Mouse (Mus musculus) Patski (cell line): ENCODE data around the gene Tmem92. TPM values are rescaled to one million over a fixed set of nuclear protein-coding genes. Genes with fewer than 3 reads are reported as not detected.

Source experiments
- ATAC-seq: fragments of 100-300 bp; one replicate; pipeline ENCODE4 v1.8.0; 2021
- CTCF ChIA-PET: fragments of 350-600 bp; sonication (Branson Sonifier 250); formaldehyde crosslinking; loops from one replicate; lab custom pipeline; 2022; ENCODE audit warnings: inconsistent platforms; lab: Charles Lee
- POLR2A ChIA-PET: fragments of 350-600 bp; sonication (Branson Sonifier 250); formaldehyde crosslinking; loops from one replicate; lab custom pipeline; 2022; ENCODE audit warnings: antibody characterized with exemption, inconsistent platforms; lab: Charles Lee
- DNase-seq: peaks from one replicate; pipeline ENCODE4 v3.0.0-alpha.2; 2011; ENCODE audit warnings: low read depth, low spot score
- H3K27me3 ChIP-seq: fragments of 371-371 bp; one replicate; pipeline ENCODE4 v1.5.1; 2021
- CTCF ChIP-seq: fragments of 100-300 bp; IDR thresholded peaks from one replicate; pipeline ENCODE4 v1.5.1; 2021
- in situ Hi-C: fragments of 300-500 bp; cut with MboI; formaldehyde crosslinking; loops from 3 replicates; pipeline ENCODE4 v1.11.1; 2018; ENCODE audit warnings: low pct_unique_long_range_greater_than_20kb, mixed read lengths
- polyA plus RNA-seq: library from polyadenylated mRNA; unstranded; gene quantifications from one replicate; pipeline ENCODE4 v1.2.3, GENCODE M21; 2021

Gene Tmem92
- polyA plus RNA-seq, 1 experiment from 2014 or later, result not detected

GRCm38 (mm10) chr11:94762775-94763174, 19.7 kb downstream of the Tmem92 start:
- DNase-seq (no peak), ATAC-seq (no peak)
- in situ Hi-C loops, result no loop called here
- CTCF ChIA-PET, result no interaction called here
- no peaks in the 10 kb centered on the region for H3K27me3 ChIP-seq
- POLR2A ChIA-PET, result no interaction called here
- no peak for TF ChIP-seq CTCF

GRCm38 (mm10) chr11:94762281-94762680, 20.2 kb downstream of the Tmem92 start:
- ATAC-seq (no peak), DNase-seq (no peak)
- in situ Hi-C loops, result no loop called here
- ChIA-PET POLR2A (no interaction called here), CTCF (no interaction called here)
- no peak for TF ChIP-seq CTCF
- peaks cover 3% of the 10 kb centered on the region for H3K27me3 ChIP-seq

GRCm38 (mm10) chr11:94760799-94761198, 21.7 kb downstream of the Tmem92 start:
- peaks cover 3% of the 10 kb centered on the region for H3K27me3 ChIP-seq

GRCm38 (mm10) chr11:94760364-94760763, 22.1 kb downstream of the Tmem92 start:
- in situ Hi-C loops, result no loop called here
- ChIA-PET POLR2A (no interaction called here), CTCF (interaction anchor here (1.6 kb wide), 1 partner anchor 30 kb away, joined by 3 read pairs; no protein-coding TSS in a partner anchor)
- no peak for DNase-seq
- peaks cover 5% of the 10 kb centered on the region for H3K27me3 ChIP-seq
- no peak for TF ChIP-seq CTCF
- ATAC-seq, result no peak

More at GRCm38 (mm10) chr11:94760799-94761198, 21.7 kb downstream of the Tmem92 start:
- ChIA-PET CTCF (interaction anchor here (1.6 kb wide), 1 partner anchor 31 kb away, joined by 3 read pairs; no protein-coding TSS in a partner anchor), POLR2A (no interaction called here)
- in situ Hi-C loops, result no loop called here
- TF ChIP-seq CTCF, result no peak
- no peak for ATAC-seq
- no peak for DNase-seq

- peaks cover 10% of the 10 kb centered on the region for H3K27me3 ChIP-seq
- no peak for DNase-seq
- in situ Hi-C loops, result loop anchor here (5.0 kb wide), 1 partner anchor 82 kb away; no protein-coding TSS in a partner anchor
- no peak for TF ChIP-seq CTCF
- no peak for ATAC-seq
- POLR2A ChIA-PET, result no interaction called here
- CTCF ChIA-PET, result interaction anchor here (1.6 kb wide), 1 partner anchor 30 kb away, joined by 3 read pairs; no protein-coding TSS in a partner anchor
Observed at GRCm38 (mm10) chr11:94759916-94760315, 22.6 kb downstream of the Tmem92 start.

GRCm38 (mm10) chr11:94752946-94753713, 29.4 kb downstream of the Tmem92 start:
- ATAC-seq (no peak), DNase-seq (no peak)
- ChIA-PET CTCF (no interaction called here), POLR2A (no interaction called here)
- TF ChIP-seq CTCF, result no peak
- H3K27me3 ChIP-seq, result peaks cover 22% of the 10 kb centered on the region
- in situ Hi-C loops, result no loop called here

- ChIA-PET POLR2A (interaction anchor here (0.6 kb wide), 1 partner anchor 14 kb away, joined by 3 read pairs; no protein-coding TSS in a partner anchor), CTCF (interaction anchor here (0.6 kb wide), 1 partner anchor 11 kb away, joined by 4 read pairs; no protein-coding TSS in a partner anchor)
- H3K27me3 ChIP-seq, result peaks cover 35% of the 10 kb centered on the region
- no peak for TF ChIP-seq CTCF
- no peak for ATAC-seq
- DNase-seq, result no peak
- in situ Hi-C loops, result no loop called here
Observed at GRCm38 (mm10) chr11:94741732-94742272, 40.7 kb downstream of the Tmem92 start, which contains the start of gene Cdc34b. Gene Cdc34b (plus strand): TSS chr11:94741782.

GRCm38 (mm10) chr11:94735746-94736145, 46.8 kb downstream of the Tmem92 start:
- no peak for DNase-seq
- ChIA-PET POLR2A (no interaction called here), CTCF (no interaction called here)
- no peak for ATAC-seq
- peaks cover 15% of the 10 kb centered on the region for H3K27me3 ChIP-seq
- no peak for TF ChIP-seq CTCF
- in situ Hi-C loops, result no loop called here

- ATAC-seq (no peak), DNase-seq (no peak)
- CTCF ChIA-PET, result no interaction called here
- in situ Hi-C loops, result no loop called here
- TF ChIP-seq CTCF, result peak; percentile 41
- peaks cover 7% of the 10 kb centered on the region for H3K27me3 ChIP-seq
- POLR2A ChIA-PET, result no interaction called here
Observed at GRCm38 (mm10) chr11:94732773-94733172, 49.7 kb downstream of the Tmem92 start.

GRCm38 (mm10) chr11:94731229-94731628, 51.3 kb downstream of the Tmem92 start:
- ChIA-PET POLR2A (interaction anchor here (1.0 kb wide), 1 partner anchor 259 kb away, joined by 3 read pairs; the partner anchor contains the start of gene Ppp1r9b), CTCF (interaction anchor here (1.7 to 2.8 kb wide), 4 partner anchors 10 to 107 kb away, joined by 4 to 33 read pairs (median 14); partner anchors contain the start of gene Cdc34b)
- in situ Hi-C loops, result no loop called here
- no peak for ATAC-seq
- peaks cover 6% of the 10 kb centered on the region for H3K27me3 ChIP-seq
- no peak for DNase-seq
- TF ChIP-seq CTCF, result no peak
